Mouse (Mus musculus) lung, postnatal 0 days (tissue): ENCODE data around the gene Col8a2. TPM values are rescaled to one million over a fixed set of nuclear protein-coding genes. Genes with fewer than 3 reads are reported as not detected.

Experiments
- ATAC-seq: fragments of 200-750 bp; cut with Nextera tagmentation; 2 replicates; pipeline ENCODE4 v1.8.0; 2017; ENCODE audit warnings: moderate library complexity
- DNase-seq: peaks from one replicate; pipeline ENCODE4 v3.0.0-alpha.2; 2016; ENCODE audit warnings: low spot score
- H3K27ac ChIP-seq: fragments of 300-500 bp; sonication (generic); 2 replicates; pipeline ENCODE4 v1.5.1; 2014; ENCODE audit warnings: antibody characterized with exemption, mild to moderate bottlenecking, low read length, mixed read lengths
- H3K27me3 ChIP-seq: fragments of 300-500 bp; sonication (generic); replicated peaks from 2 replicates; pipeline ENCODE4 v1.6.1; 2014; ENCODE audit warnings: low read length, mixed read lengths; ENCODE audit not compliant: insufficient read depth
- H3K36me3 ChIP-seq: fragments of 300-500 bp; sonication (generic); 2 replicates; pipeline ENCODE4 v1.6.1; 2014; ENCODE audit warnings: low read length, mixed read lengths; ENCODE audit not compliant: insufficient read depth
- H3K4me1 ChIP-seq: fragments of 300-500 bp; sonication (generic); 2 replicates; pipeline ENCODE4 v1.6.1; 2014; ENCODE audit warnings: antibody characterized with exemption, low read depth, low read length, mixed read lengths; ENCODE audit not compliant: insufficient read depth
- H3K4me2 ChIP-seq: fragments of 300-500 bp; sonication (generic); replicated peaks from 2 replicates; pipeline ENCODE4 v1.6.1; 2014; ENCODE audit warnings: low read depth, mild to moderate bottlenecking, low read length, moderate library complexity, mixed read lengths
- H3K4me3 ChIP-seq: fragments of 300-500 bp; sonication (generic); 2 replicates; pipeline ENCODE4 v1.5.1; 2014; ENCODE audit warnings: low read depth, low read length
- H3K9ac ChIP-seq: fragments of 300-500 bp; sonication (generic); replicated peaks from 2 replicates; pipeline ENCODE4 v1.6.1; 2014; ENCODE audit warnings: low read depth, mild to moderate bottlenecking
- H3K9me3 ChIP-seq: fragments of 300-500 bp; sonication (generic); 2 replicates; pipeline ENCODE4 v1.6.1; 2016; ENCODE audit warnings: low read length, mixed read lengths
- CTCF ChIP-seq: IDR thresholded peaks from 2 replicates; pipeline ENCODE4 v1.5.1; 2016; ENCODE audit warnings: antibody characterized with exemption, mild to moderate bottlenecking
- EP300 ChIP-seq: IDR thresholded peaks from 2 replicates; pipeline ENCODE4 v1.6.1; 2016; ENCODE audit warnings: antibody characterized with exemption, mild to moderate bottlenecking, control low read depth
- WGBS: fragments of 180-500 bp; shearing (Covaris S2); extraction: QIAGEN DNeasy Blood & Tissue Kit; methylation state at CpG from one replicate; pipeline ENCODE4 v1.1.7; 2014; 5-methylcytosine and 5-hydroxymethylcytosine counted together
- polyA plus RNA-seq: library from polyadenylated mRNA; unstranded; fragments of >200 nt; fragmentation: Nextera tagmentation; extraction: Ambion mirVana; gene quantifications from 2 replicates; pipeline ENCODE4 v1.2.1, GENCODE M21; 2015

Col8a2 gene
- polyA plus RNA-seq, 1 experiment from 2014 or later, result 1.4 TPM

DNA sequence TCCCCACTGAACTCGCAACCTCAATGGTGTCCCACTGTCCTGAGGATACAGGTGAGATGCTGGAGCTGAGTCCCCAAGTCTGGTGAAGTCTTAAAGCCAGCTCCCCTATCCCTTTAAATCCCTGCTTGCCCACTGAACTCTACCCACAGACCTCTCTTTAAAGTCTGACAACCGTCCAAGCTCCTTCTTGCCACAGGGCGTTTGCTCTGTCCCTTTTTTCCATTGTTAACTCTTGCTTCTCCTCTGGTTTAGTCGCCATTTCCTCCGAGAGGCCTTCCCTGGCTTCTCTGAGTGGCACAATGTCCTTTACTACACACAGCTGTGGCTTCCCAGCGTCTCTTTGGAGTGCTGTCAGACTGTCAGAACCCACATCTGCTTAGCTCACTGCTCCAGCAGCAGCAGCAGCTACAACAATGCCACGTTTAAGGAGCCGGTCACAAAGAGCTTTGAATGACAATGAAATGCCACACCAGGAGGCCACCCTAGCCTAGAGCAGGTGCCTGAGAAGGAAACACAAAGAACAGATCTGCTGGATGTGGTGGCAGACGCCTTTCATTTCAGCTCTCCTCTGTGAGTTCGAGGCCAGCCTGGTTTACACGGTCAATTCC lies 38.2 kb upstream of the Col8a2 start:
- no peak for ATAC-seq
- H3K9ac ChIP-seq, result no peak overlapping the region
- no peak overlapping the region for H3K4me3 ChIP-seq
- no peak overlapping the region for H3K4me2 ChIP-seq
- DNase-seq, result no peak
- H3K36me3 ChIP-seq, result 0 out of 2 replicates have a peak, but pooled peaks cover 5% of the 10 kb centered on the region
- H3K27me3 ChIP-seq, result no peaks in the 10 kb centered on the region
- no peaks in the 10 kb centered on the region for H3K9me3 ChIP-seq
- WGBS, result 35% methylated on average over 11 of the region's 11 CpGs
- no peak overlapping the region for H3K27ac ChIP-seq
- H3K4me1 ChIP-seq, result peaks cover 5% of the 10 kb centered on the region; the same call in 1 of the 2 replicates
- no peak for TF ChIP-seq CTCF

DNA sequence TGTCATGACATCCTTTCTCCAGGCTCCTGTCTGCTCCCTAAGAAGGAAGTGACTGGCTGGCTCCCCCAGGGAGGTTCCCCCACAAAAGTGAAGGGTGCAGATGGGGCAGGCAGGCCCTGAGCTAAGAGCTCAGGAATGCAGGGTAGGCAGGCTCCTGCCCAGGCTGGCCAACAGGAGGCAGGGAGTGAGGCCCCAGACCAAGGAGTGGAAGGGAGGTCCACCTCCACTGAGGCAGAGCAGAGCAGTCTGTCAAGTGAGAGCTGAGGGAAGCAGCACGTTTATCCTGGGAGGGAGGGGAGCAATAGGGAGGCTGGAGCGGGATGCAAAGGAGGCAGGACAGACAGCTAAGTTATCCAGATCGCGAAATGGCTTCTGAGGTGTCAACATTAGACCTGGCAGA lies 35.9 kb upstream of the Col8a2 start:
- H3K9ac ChIP-seq, result no peak overlapping the region
- H3K4me2 ChIP-seq, result no peak overlapping the region
- H3K36me3 ChIP-seq, result 0 out of 2 replicates have a peak, but pooled peaks cover 5% of the 10 kb centered on the region
- no peak for ATAC-seq
- TF ChIP-seq EP300 (no peak), CTCF (peak; percentile 18; the same call in 1 of the 2 replicates)
- WGBS, result 53% methylated on average over 4 of the region's 4 CpGs
- H3K27ac ChIP-seq, result 0 out of 2 replicates have a peak overlapping the region, but pooled peaks have one; percentile 44
- peaks cover 12% of the 10 kb centered on the region; the same call in 1 of the 2 replicates for H3K4me1 ChIP-seq
- H3K27me3 ChIP-seq, result no peaks in the 10 kb centered on the region
- no peak overlapping the region for H3K4me3 ChIP-seq
- no peak for DNase-seq
- H3K9me3 ChIP-seq, result no peaks in the 10 kb centered on the region

- Histone ChIP-seq H3K4me3 (no peak overlapping the region), H3K9me3 (no peaks in the 10 kb centered on the region), H3K27me3 (no peaks in the 10 kb centered on the region), H3K27ac (peak overlapping the region; percentile 78), H3K9ac (no peak overlapping the region), H3K36me3 (0 out of 2 replicates have a peak, but pooled peaks cover 5% of the 10 kb centered on the region), H3K4me1 (peaks cover 12% of the 10 kb centered on the region; the same call in 1 of the 2 replicates), H3K4me2 (peak overlapping the region; percentile 37)
- peak; percentile 51 for TF ChIP-seq CTCF
- TF ChIP-seq EP300, result peak; percentile 67
- ATAC-seq (peak; percentile 39), DNase-seq (peak; percentile 73)
- WGBS, result 44% methylated on average over 11 of the region's 11 CpGs
These were observed 34.8 kb upstream of the Col8a2 start for GRCm38 (mm10) chr4:126251655-126252254.

- no peak overlapping the region for H3K4me3 ChIP-seq
- 84% methylated on average over 16 of the region's 17 CpGs for WGBS
- no peaks in the 10 kb centered on the region for H3K9me3 ChIP-seq
- peaks cover 19% of the 10 kb centered on the region; the same call in 1 of the 2 replicates for H3K4me1 ChIP-seq
- no peaks in the 10 kb centered on the region for H3K27me3 ChIP-seq
- TF ChIP-seq CTCF (no peak), EP300 (no peak)
- H3K27ac ChIP-seq, result peak overlapping the region; percentile 78
- no peak overlapping the region for H3K9ac ChIP-seq
- H3K4me2 ChIP-seq, result peak overlapping the region; percentile 20
- H3K36me3 ChIP-seq, result 0 out of 2 replicates have a peak, but pooled peaks cover under 1% of the 10 kb centered on the region
- no peak for DNase-seq
- no peak for ATAC-seq
These were observed 34.0 kb upstream of the Col8a2 start for GRCm38 (mm10) chr4:126252411-126253237.

- TF ChIP-seq EP300 (no peak), CTCF (no peak)
- Histone ChIP-seq H3K4me3 (peak overlapping the region; percentile 99; the same call in 1 of the 2 replicates), H3K4me1 (peaks cover 20% of the 10 kb centered on the region), H3K9ac (peak overlapping the region; percentile 97; the same call in 1 of the 2 replicates), H3K9me3 (no peaks in the 10 kb centered on the region), H3K27me3 (no peaks in the 10 kb centered on the region), H3K36me3 (no peaks in the 10 kb centered on the region), H3K4me2 (peak overlapping the region; percentile 85), H3K27ac (0 out of 2 replicates have a peak overlapping the region, but pooled peaks have one; percentile 66)
- DNase-seq (no peak), ATAC-seq (no peak)
- WGBS, result 58% methylated on average over 14 of the region's 14 CpGs
These were observed 32.8 kb upstream of the Col8a2 start for GRCm38 (mm10) chr4:126253637-126254272.
